Mouse (Mus musculus) limb, embryonic 11.5 days (tissue): ENCODE measurements at regions not wholly inside any gene's neighbourhood (a gene's known extent, or its start where the extent isn't known, plus 50 kb on each side); places are given as distances from the start of the nearest gene placed in this dataset.
"Not testable (repeated sequence)": the region's sequence is repeated elsewhere in the genome, so short reads cannot be mapped to it uniquely, and the experiment has no call there.

Experiments
- ATAC-seq: fragments of 200-750 bp; cut with Nextera tagmentation; 2 replicates; pipeline ENCODE4 v1.8.0; 2017; ENCODE audit warnings: low read depth; ENCODE audit not compliant: insufficient number of reproducible peaks, low FRiP score, low TSS enrichment
- DNase-seq: peaks from one replicate; pipeline ENCODE4 v3.0.0-alpha.2; 2015; ENCODE audit warnings: low spot score
- H3K27ac ChIP-seq: fragments of 300-500 bp; sonication (generic); replicated peaks from 2 replicates; pipeline ENCODE4 v1.5.1; 2014; ENCODE audit warnings: low read depth, mild to moderate bottlenecking, low read length
- H3K27me3 ChIP-seq: fragments of 300-500 bp; sonication (generic); 2 replicates; pipeline ENCODE4 v1.6.1; 2014; ENCODE audit warnings: mild to moderate bottlenecking, low read length, mixed read lengths; ENCODE audit not compliant: control insufficient read depth, insufficient read depth
- H3K36me3 ChIP-seq: fragments of 300-500 bp; sonication (generic); 2 replicates; pipeline ENCODE4 v1.6.1; 2014; ENCODE audit warnings: mild to moderate bottlenecking, low read length, moderate library complexity, mixed read lengths; ENCODE audit not compliant: control insufficient read depth, insufficient read depth
- H3K4me1 ChIP-seq: fragments of 300-500 bp; sonication (generic); 2 replicates; pipeline ENCODE4 v1.6.1; 2014; ENCODE audit warnings: low read length, mixed read lengths; ENCODE audit not compliant: control insufficient read depth, insufficient read depth
- H3K4me2 ChIP-seq: fragments of 300-500 bp; sonication (generic); 2 replicates; pipeline ENCODE4 v1.6.1; 2014; ENCODE audit warnings: low read depth, mild to moderate bottlenecking, moderate library complexity; ENCODE audit not compliant: severe bottlenecking
- H3K4me3 ChIP-seq: fragments of 300-500 bp; sonication (generic); 2 replicates; pipeline ENCODE4 v1.5.1; 2014; ENCODE audit warnings: low read depth, low read length
- H3K9ac ChIP-seq: fragments of 300-500 bp; sonication (generic); 2 replicates; pipeline ENCODE4 v1.6.1; 2014; ENCODE audit warnings: mild to moderate bottlenecking, low read length
- H3K9me3 ChIP-seq: fragments of 300-500 bp; sonication (generic); 2 replicates; pipeline ENCODE4 v1.6.1; 2016; ENCODE audit warnings: low read length; ENCODE audit not compliant: control insufficient read depth
- WGBS: fragments of 180-500 bp; shearing (Covaris S2); extraction: QIAGEN DNeasy Blood & Tissue Kit; methylation state at CpG from one replicate; pipeline ENCODE4 v1.1.7; 2014; 5-methylcytosine and 5-hydroxymethylcytosine counted together

- H3K36me3 ChIP-seq, H3K4me2 ChIP-seq, H3K9me3 ChIP-seq, H3K9ac ChIP-seq, H3K27me3 ChIP-seq, H3K27ac ChIP-seq, H3K4me1 ChIP-seq, DNase-seq, H3K4me3 ChIP-seq, ATAC-seq: not testable (repeated sequence)
- WGBS, result 15% methylated on average over 3 of the region's 3 CpGs
These were observed 234.0 kb upstream of the Snrpn start for GRCm38 (mm10) chr7:60374001-60374400.

DNA sequence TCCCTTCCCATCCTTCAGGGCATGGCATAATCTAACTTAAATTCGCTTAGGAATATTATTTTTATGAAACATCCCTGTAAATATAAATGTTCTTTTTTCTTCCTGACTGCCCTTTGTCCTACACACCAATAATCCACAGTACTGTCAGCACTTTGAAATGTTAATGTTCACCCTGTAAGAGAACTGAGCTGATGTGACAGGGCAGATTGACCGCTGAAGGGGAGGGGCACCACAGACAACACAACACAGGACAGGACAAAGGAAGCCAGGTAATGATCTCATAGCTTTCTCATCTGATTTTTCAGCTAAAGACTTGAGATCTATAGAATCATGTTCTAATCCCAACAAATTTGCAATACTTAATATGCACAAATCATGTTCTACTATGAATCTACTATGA, 212.2 kb upstream of the Snrpn start:
- DNase-seq, H3K36me3 ChIP-seq, H3K27me3 ChIP-seq, H3K4me3 ChIP-seq, H3K4me1 ChIP-seq, ATAC-seq, H3K9ac ChIP-seq, H3K27ac ChIP-seq, H3K9me3 ChIP-seq, H3K4me2 ChIP-seq: not testable (repeated sequence)
- WGBS, result 86% methylated on average over 2 of the region's 2 CpGs
